Mouse (Mus musculus): ENCODE data around the gene Gm45837. TPM values are rescaled to one million over a fixed set of nuclear protein-coding genes. Genes with fewer than 3 reads are reported as not detected.

Gm45837 gene
- total RNA-seq, 1 experiment = not detected

DNA sequence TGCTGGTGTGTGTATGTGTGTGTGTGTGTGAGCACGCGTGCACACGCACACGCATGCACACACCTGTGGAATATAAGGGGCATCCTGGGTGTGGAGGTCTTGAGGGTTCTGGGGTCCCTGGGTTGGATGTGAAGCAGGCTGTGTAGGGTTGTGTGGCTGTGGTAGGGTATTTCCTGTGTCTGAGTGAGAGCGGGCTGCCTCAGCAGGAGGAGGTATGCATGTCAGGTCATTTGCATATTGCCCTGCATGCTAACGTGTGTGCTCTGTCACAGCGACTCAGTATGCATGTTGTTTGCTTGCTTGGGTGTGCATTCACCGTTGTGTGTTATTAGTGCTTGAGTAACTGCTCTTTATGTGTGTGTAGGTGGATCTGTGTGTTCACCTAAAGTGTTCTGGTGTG, 12.0 kb downstream of the Gm45837 start:
- TF ChIP-seq ZNF384 (IDR thresholded peaks at IDR 0.05; ENCODE audit: low read depth, low read length) (no peak), ZC3H11A (IDR thresholded peaks at IDR 0.05; ENCODE audit: borderline replicate concordance, low read depth, low read length) (no peak), HCFC1 (IDR thresholded peaks at IDR 0.05; ENCODE audit: borderline replicate concordance, insufficient read depth, low read length) (no peak), MAFK (IDR thresholded peaks at IDR 0.05; ENCODE audit: insufficient read depth, low read depth, low read length) (no peak), CHD2 (IDR thresholded peaks at IDR 0.05; ENCODE audit: low read depth, low read length) (no peak)
- in situ Hi-C loops (cut with MboI; ENCODE audit: low sequenced_read_pairs in 2 of 2, unreplicated experiment in 2 of 2) = no loop called here
- DNase-seq (ENCODE audit: low read depth, low spot score) = no peak

DNA sequence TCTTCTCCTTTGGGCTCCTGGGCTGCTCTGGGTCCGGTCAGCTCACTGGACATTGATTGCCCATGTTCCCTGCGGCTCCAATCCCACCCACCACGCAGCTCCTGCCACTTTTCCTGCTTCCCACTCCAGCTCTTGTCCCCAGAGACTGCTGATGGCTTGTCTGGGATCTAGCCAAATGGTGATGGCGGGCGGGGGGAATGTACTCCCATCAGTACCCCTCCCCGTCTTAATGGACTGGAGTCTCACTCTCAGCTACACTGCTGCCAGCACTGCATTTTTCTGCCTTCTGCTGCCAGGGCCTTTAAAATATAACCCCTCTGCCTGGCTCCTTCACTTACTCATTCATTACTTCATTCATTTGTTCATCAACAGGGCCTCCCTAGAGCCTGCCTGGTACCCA, 13.3 kb downstream of the Gm45837 start:
- DNase-seq (ENCODE audit: low read depth, low spot score) = no peak

More for the DNA sequence above, 12.0 kb downstream of the Gm45837 start:
- Histone ChIP-seq H3K9ac (ENCODE audit: insufficient read depth, low read depth, low read length, poor library complexity, severe bottlenecking) (no peak overlapping the region), H3K27ac (ENCODE audit: insufficient read depth, low read depth, low read length, poor library complexity, severe bottlenecking) (no peak overlapping the region), H3K9me3 (ENCODE audit: control insufficient read depth, insufficient read depth, low read depth, low read length) (no peaks in the 10 kb centered on the region), H3K4me1 (ENCODE audit: control insufficient read depth in 2 of 2, insufficient read depth in 2 of 2, low read length in 2 of 2, poor library complexity in 1 of 2) (peaks cover 0 to 2% of the 10 kb centered on the region in 2 experiments; a peak in 1 of 4 replicates), H3K36me3 (ENCODE audit: control insufficient read depth, insufficient read depth, low read length, poor library complexity, severe bottlenecking) (no peaks in the 10 kb centered on the region), H3K4me3 (ENCODE audit: insufficient read depth in 1 of 2, low read depth in 1 of 2, low read length in 2 of 2, poor library complexity in 1 of 2, severe bottlenecking in 1 of 2) (no peak overlapping the region)

DNA sequence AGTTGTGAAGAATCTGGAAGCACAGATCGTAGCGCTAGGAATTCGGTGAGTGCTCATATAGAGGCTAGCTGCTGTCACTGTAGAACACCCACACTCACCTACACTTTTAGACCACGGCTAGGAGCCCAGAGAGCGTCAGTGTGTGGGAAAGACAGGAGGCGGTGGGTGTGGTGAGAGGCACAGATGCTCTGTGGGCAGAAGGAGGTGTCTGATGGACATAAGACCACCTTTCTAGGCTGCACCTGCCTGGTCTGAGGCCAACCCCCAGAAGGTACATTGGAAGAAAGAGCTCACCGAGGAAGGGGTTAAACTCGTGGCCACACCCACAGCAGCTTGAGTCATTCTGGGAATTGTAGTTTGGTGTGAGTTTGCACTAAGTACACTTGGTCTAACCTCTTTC, 16.0 kb downstream of the Gm45837 start:
- H3K4me1 ChIP-seq (ENCODE audit: control insufficient read depth in 2 of 2, insufficient read depth in 2 of 2, low read length in 2 of 2, poor library complexity in 1 of 2) = no peaks in the 10 kb centered on the region
- H3K4me3 ChIP-seq (ENCODE audit: insufficient read depth in 1 of 2, low read depth in 1 of 2, low read length in 2 of 2, poor library complexity in 1 of 2, severe bottlenecking in 1 of 2) = no peak overlapping the region
- H3K9me3 ChIP-seq (ENCODE audit: control insufficient read depth, insufficient read depth, low read depth, low read length) = no peaks in the 10 kb centered on the region
- TF ChIP-seq MAFK (IDR thresholded peaks at IDR 0.05; ENCODE audit: insufficient read depth, low read depth, low read length) (no peak), HCFC1 (IDR thresholded peaks at IDR 0.05; ENCODE audit: borderline replicate concordance, insufficient read depth, low read length) (peak; percentile 89)
- in situ Hi-C loops (cut with MboI; ENCODE audit: low sequenced_read_pairs in 2 of 2, unreplicated experiment in 2 of 2) = no loop called here
- DNase-seq (ENCODE audit: low read depth, low spot score) = no peak
- H3K27ac ChIP-seq (ENCODE audit: insufficient read depth, low read depth, low read length, poor library complexity, severe bottlenecking) = no peak overlapping the region
- no peak overlapping the region for H3K9ac ChIP-seq (ENCODE audit: insufficient read depth, low read depth, low read length, poor library complexity, severe bottlenecking)
- H3K36me3 ChIP-seq (ENCODE audit: control insufficient read depth, insufficient read depth, low read length, poor library complexity, severe bottlenecking) = no peaks in the 10 kb centered on the region

More for the DNA sequence above, 13.3 kb downstream of the Gm45837 start:
- Histone ChIP-seq H3K4me3 (ENCODE audit: insufficient read depth in 1 of 2, low read depth in 1 of 2, low read length in 2 of 2, poor library complexity in 1 of 2, severe bottlenecking in 1 of 2) (no peak overlapping the region), H3K9me3 (ENCODE audit: control insufficient read depth, insufficient read depth, low read depth, low read length) (no peaks in the 10 kb centered on the region), H3K4me1 (ENCODE audit: control insufficient read depth in 2 of 2, insufficient read depth in 2 of 2, low read length in 2 of 2, poor library complexity in 1 of 2) (peaks cover 0 to 1% of the 10 kb centered on the region in 2 experiments; a peak in 1 of 4 replicates), H3K36me3 (ENCODE audit: control insufficient read depth, insufficient read depth, low read length, poor library complexity, severe bottlenecking) (no peaks in the 10 kb centered on the region), H3K9ac (ENCODE audit: insufficient read depth, low read depth, low read length, poor library complexity, severe bottlenecking) (no peak overlapping the region), H3K27ac (ENCODE audit: insufficient read depth, low read depth, low read length, poor library complexity, severe bottlenecking) (no peak overlapping the region)
- no peak for TF ChIP-seq ZC3H11A (IDR thresholded peaks at IDR 0.05; ENCODE audit: borderline replicate concordance, low read depth, low read length)
- no peak for TF ChIP-seq HCFC1 (IDR thresholded peaks at IDR 0.05; ENCODE audit: borderline replicate concordance, insufficient read depth, low read length)
- TF ChIP-seq ZNF384 (IDR thresholded peaks at IDR 0.05; ENCODE audit: low read depth, low read length) = no peak
- no peak for TF ChIP-seq CHD2 (IDR thresholded peaks at IDR 0.05; ENCODE audit: low read depth, low read length)
- TF ChIP-seq MAFK (IDR thresholded peaks at IDR 0.05; ENCODE audit: insufficient read depth, low read depth, low read length) = no peak
- in situ Hi-C loops (cut with MboI; ENCODE audit: low sequenced_read_pairs in 2 of 2, unreplicated experiment in 2 of 2) = no loop called here

DNA sequence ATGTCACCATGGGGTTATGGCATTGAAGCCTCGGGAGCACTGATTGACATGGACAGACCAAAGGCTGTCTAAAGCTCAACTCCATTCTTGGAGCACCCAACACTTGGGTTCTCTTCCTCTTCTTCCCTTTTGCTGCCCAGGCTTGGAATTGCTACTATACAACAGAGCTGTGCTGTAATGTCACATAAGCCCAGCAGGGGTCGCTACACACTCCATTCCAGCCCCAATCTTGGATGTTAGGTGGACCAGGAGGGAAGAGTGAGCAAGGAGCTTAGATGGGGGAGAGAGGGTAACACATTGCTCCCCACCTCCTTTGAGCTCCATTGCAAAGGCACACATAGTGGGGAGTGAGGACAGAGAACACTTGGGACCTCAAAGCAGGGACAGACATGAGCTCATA, 17.1 kb downstream of the Gm45837 start:
- Histone ChIP-seq H3K9ac (ENCODE audit: insufficient read depth, low read depth, low read length, poor library complexity, severe bottlenecking) (no peak overlapping the region), H3K4me3 (ENCODE audit: insufficient read depth in 1 of 2, low read depth in 1 of 2, low read length in 2 of 2, poor library complexity in 1 of 2, severe bottlenecking in 1 of 2) (no peak overlapping the region), H3K9me3 (ENCODE audit: control insufficient read depth, insufficient read depth, low read depth, low read length) (no peaks in the 10 kb centered on the region), H3K36me3 (ENCODE audit: control insufficient read depth, insufficient read depth, low read length, poor library complexity, severe bottlenecking) (no peaks in the 10 kb centered on the region), H3K4me1 (ENCODE audit: control insufficient read depth in 2 of 2, insufficient read depth in 2 of 2, low read length in 2 of 2, poor library complexity in 1 of 2) (no peaks in the 10 kb centered on the region), H3K27ac (ENCODE audit: insufficient read depth, low read depth, low read length, poor library complexity, severe bottlenecking) (no peak overlapping the region)
- peak; percentile 57 for DNase-seq (ENCODE audit: low read depth, low spot score)
- TF ChIP-seq HCFC1 (IDR thresholded peaks at IDR 0.05; ENCODE audit: borderline replicate concordance, insufficient read depth, low read length) (no peak), ZC3H11A (IDR thresholded peaks at IDR 0.05; ENCODE audit: borderline replicate concordance, low read depth, low read length) (0 out of 2 replicates have a peak, but pooled peaks have one; percentile 46)
- in situ Hi-C loops (cut with MboI; ENCODE audit: low sequenced_read_pairs in 2 of 2, unreplicated experiment in 2 of 2) = no loop called here

DNA sequence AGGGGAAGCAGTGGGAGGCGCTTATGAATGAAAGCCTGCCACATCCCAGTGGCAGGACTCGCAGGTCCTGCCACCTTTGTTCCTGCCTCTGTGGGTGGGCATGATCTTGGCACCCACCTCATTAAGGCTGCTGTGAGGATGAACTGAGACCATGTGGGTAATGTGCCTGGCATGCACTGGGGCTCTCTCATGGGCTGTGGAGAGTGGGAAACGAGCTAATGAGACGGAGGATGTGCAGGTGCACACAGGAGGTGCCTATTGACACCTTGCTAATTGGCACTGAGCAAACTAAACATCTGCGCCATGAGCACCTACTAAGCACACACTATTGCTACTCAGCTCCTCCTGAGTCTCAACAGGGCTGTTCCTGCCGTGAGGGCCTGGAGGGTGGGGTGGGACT, 24.4 kb downstream of the Gm45837 start:
- no peaks in the 10 kb centered on the region for H3K9me3 ChIP-seq (ENCODE audit: control insufficient read depth, insufficient read depth, low read depth, low read length)
- H3K4me3 ChIP-seq (ENCODE audit: insufficient read depth in 1 of 2, low read depth in 1 of 2, low read length in 2 of 2, poor library complexity in 1 of 2, severe bottlenecking in 1 of 2) = no peak overlapping the region
- no peak overlapping the region for H3K9ac ChIP-seq (ENCODE audit: insufficient read depth, low read depth, low read length, poor library complexity, severe bottlenecking)
- no peak overlapping the region for H3K27ac ChIP-seq (ENCODE audit: insufficient read depth, low read depth, low read length, poor library complexity, severe bottlenecking)
- TF ChIP-seq CHD2 (IDR thresholded peaks at IDR 0.05; ENCODE audit: low read depth, low read length) (no peak), ZC3H11A (IDR thresholded peaks at IDR 0.05; ENCODE audit: borderline replicate concordance, low read depth, low read length) (no peak), HCFC1 (IDR thresholded peaks at IDR 0.05; ENCODE audit: borderline replicate concordance, insufficient read depth, low read length) (no peak), ZNF384 (IDR thresholded peaks at IDR 0.05; ENCODE audit: low read depth, low read length) (no peak)
- no peaks in the 10 kb centered on the region for H3K36me3 ChIP-seq (ENCODE audit: control insufficient read depth, insufficient read depth, low read length, poor library complexity, severe bottlenecking)
- no peaks in the 10 kb centered on the region; a peak in 1 of 4 replicates for H3K4me1 ChIP-seq (ENCODE audit: control insufficient read depth in 2 of 2, insufficient read depth in 2 of 2, low read length in 2 of 2, poor library complexity in 1 of 2)
- in situ Hi-C loops (cut with MboI; ENCODE audit: low sequenced_read_pairs in 2 of 2, unreplicated experiment in 2 of 2) = no loop called here
- no peak for DNase-seq (ENCODE audit: low read depth, low spot score)

All from ES-E14 (cell line).